Mouse (Mus musculus) leukemia stem cell, adult 10-12 weeks (primary cell): ENCODE measurements around the gene Klri1. TPM values are rescaled to one million over a fixed set of nuclear protein-coding genes. Genes with fewer than 3 reads are reported as not detected.

Experiments
- polyA plus RNA-seq: library from polyadenylated mRNA; stranded (reverse); fragments of >175 nt; gene quantifications from 2 replicates; pipeline ENCODE4 v1.2.3, GENCODE M21; 2012; ENCODE audit warnings: low replicate concordance

Klri1 gene
- 0.23 TPM in 1 of 2 replicates, not detected in the other for polyA plus RNA-seq

DNA sequence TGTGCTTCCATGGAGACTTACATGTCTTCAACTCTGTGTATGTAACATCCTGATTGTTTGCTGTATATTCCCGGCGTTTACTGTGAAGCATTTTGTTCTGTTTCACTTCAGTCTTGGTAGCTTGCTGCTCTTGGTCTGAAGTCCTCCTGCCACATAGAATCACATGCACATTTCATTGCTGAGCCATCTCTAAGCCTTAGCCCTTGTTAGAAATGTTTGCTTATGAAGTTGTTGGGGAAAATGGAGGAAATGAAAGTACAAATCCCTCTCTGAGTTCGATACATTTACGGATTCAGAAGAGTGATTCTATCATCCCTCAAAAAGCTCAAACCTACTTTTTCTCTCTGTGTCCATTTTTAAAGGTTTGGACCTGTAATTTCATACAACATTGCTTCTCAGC lies at the start of gene Klri1:
Klri1 (minus strand) TSS at position 101 of the 400 bp plus-strand sequence.

DNA sequence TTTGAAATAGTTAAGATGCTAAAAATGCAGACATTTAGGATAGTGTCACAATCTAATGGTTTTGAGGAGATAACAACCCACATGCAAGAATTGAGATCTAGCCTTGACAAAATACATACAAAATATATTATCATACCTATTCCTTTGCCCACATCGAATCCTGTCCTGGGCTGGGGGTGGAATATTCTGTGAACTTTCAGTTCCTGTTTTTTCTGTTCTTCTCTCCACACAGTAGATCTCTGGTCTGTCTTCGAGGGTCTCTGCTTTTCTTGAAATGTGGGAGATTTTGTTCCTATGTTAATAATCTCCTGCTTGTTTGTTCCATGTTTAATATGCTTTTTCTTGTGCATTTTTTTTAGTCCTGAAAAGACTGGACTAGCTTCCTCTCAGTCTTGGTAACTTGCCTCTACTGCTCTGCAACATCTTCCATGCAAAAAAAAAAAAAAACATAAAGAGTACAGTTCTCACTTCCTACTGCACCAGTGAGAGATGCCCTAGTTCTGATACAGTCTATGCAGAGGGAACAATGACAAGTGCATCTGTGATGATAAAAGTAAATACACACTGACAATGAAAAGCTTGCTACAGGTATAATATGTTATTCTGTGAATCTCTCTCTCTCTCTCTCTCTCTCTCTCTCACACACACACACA lies 23.3 kb upstream of the Klri1 start, which contains the start of gene Klri2:
Klri2 (minus strand) TSS at position 416 of the 653 bp plus-strand sequence.

GRCm38 (mm10) chr6:129678873-129679272 lies 38.1 kb downstream of the Klri1 start, which contains the start of gene Klrc1:
Klrc1 (minus strand) TSS chr6:129678973.

GRCm38 (mm10) chr6:129660589-129660988 lies 56.3 kb downstream of the Klri1 start, which contains the start of gene Klrc2:
Klrc2 (minus strand) TSS chr6:129660689.

Other genes starting within 250 kb of the Klri1 start
- gene Olr1, start 210.0 kb downstream of the Klri1 start, polyA plus RNA-seq = 0.05 TPM in 1 of 2 replicates, not detected in the other
- not detected in 2 replicates for gene Tmem52b, start 204.6 kb downstream of the Klri1 start, polyA plus RNA-seq
- 26.4 and 34.8 TPM in 2 replicates for gene Gabarapl1, start 184.0 kb downstream of the Klri1 start, polyA plus RNA-seq
- 0.14 and 0.34 TPM in 2 replicates for gene Klre1, start 139.2 kb downstream of the Klri1 start, polyA plus RNA-seq
- 0.39 TPM in 1 of 2 replicates, not detected in the other for gene Klrd1, start 125.3 kb downstream of the Klri1 start, polyA plus RNA-seq
- gene Klrk1, start 93.3 kb downstream of the Klri1 start, polyA plus RNA-seq = 0.25 and 0.89 TPM in 2 replicates
- not detected in 2 replicates for gene Klrc3, start 73.8 kb downstream of the Klri1 start, polyA plus RNA-seq
- not detected in 2 replicates for gene Klrc2, start 56.4 kb downstream of the Klri1 start, polyA plus RNA-seq
- gene Klrc1, start 38.2 kb downstream of the Klri1 start, polyA plus RNA-seq = 0.23 and 0.90 TPM in 2 replicates
- gene Klri2, start 23.4 kb upstream of the Klri1 start, polyA plus RNA-seq = not detected in 2 replicates
- gene Gm156, start 67.1 kb upstream of the Klri1 start, polyA plus RNA-seq = not detected in 2 replicates
- gene Gm17631, start 145.5 kb upstream of the Klri1 start, polyA plus RNA-seq = not detected in 2 replicates
- 0.15 and 0.16 TPM in 2 replicates for gene Klra17, start 159.5 kb upstream of the Klri1 start, polyA plus RNA-seq
- gene Klra5, start 200.5 kb upstream of the Klri1 start, polyA plus RNA-seq = not detected in 2 replicates